Mouse (Mus musculus) layer of hippocampus, adult 18-20 months (tissue): ENCODE results near the gene Slc35f6. TPM values are rescaled to one million over a fixed set of nuclear protein-coding genes. Genes with fewer than 3 reads are reported as not detected.
"Not testable (repeated sequence)": the region's sequence is repeated elsewhere in the genome, so short reads cannot be mapped to it uniquely, and the experiment has no call there.

Source experiments
- DNase-seq, 2 experiments: peaks; one replicate each; pipeline ENCODE4 v3.0.0; 2022; ENCODE audit warnings: low spot score in 2 of 2
- microRNA-seq, 2 experiments: library from miRNA; unstranded; fragments of <30 nt; microRNA quantifications; one replicate each; pipeline ENCODE4 v1.2.0; 2021
- total RNA-seq, 2 experiments: library from RNA; stranded (reverse); gene quantifications; 2 replicates each; pipeline ENCODE4 v1.2.3; 2021

Slc35f6 gene
- total RNA-seq, 2 experiments from 2014 or later = 36.2 to 40.6 TPM

DNA sequence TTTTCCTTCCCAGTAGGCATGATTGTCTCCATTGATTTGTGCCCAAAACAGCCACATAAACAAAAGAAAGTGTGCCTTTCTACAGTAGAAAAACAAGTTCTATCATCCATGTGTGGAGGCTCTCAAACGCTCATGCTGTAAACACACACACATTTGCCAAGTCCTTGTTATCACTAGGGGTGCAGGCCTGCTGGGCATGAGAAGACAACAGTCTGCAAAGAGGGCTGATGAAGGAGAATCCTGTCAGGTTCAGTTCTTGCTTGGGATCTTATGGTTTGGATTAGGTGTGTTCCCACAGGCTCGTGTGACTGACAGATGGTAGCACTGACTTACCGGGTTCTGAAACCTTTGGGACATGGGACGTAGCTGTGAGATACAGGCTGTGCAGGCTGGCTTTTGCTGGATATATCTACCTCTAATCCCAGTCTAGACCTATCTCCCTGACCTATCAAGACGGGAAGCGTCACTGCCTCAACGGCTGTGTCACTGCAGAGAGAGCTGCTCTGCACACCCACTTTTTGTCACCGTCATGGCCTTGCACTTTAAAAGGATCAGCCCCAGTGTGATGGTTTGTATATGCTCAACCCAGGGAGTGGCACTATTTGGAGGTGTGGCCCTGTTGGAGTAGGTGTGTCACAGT, 52.7 kb downstream of the Slc35f6 start:
- no peak for DNase-seq

DNA sequence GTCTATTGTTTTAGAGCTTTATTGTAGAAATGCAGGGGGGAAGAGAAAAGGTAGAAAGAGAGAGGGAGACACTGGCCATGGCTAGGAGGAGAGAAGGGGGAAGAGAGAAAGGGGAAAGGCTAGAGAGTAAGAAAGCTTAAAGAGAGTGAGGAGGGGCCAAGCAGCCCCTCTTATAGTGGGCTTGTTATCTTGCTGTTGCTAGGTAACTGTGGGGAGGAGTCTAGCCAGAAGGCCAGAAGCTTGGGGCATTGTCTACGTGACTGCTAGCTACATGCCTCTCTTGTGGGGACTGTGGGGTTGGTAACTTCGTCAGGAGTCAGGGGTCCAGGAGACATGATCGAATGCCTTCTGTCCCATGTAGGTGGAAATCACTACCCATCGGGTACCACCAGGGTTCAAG, 53.6 kb downstream of the Slc35f6 start:
- DNase-seq = not testable (repeated sequence)

- no peak for DNase-seq
Measured at GRCm38 (mm10) chr5:30701866-30702265, 54.1 kb downstream of the Slc35f6 start.

Small RNAs within 50 kb of the gene (microRNA-seq; reads per million reads assigned to microRNA genes)
- gene Mir5625 = 0 to 0.25 reads per million in 2 experiments

Other genes with a start within 250 kb of the Slc35f6 start
- gene Otof, start 186.0 kb upstream of the Slc35f6 start, total RNA-seq = 1 to 10 TPM; 2.9 to 4.4 TPM
- gene 1700001C02Rik, start 181.9 kb upstream of the Slc35f6 start, total RNA-seq = not detected
- gene Cib4, start 102.1 kb upstream of the Slc35f6 start, total RNA-seq = not detected
- 10 to 100 TPM; 11.2 to 12.9 TPM for gene Kcnk3, start 59.8 kb upstream of the Slc35f6 start, total RNA-seq
- gene Cenpa, start 18.8 kb downstream of the Slc35f6 start, total RNA-seq = 1 to 10 TPM; 3.5 to 4.6 TPM
- 10 to 100 TPM; 22.8 to 27.1 TPM for gene Dpysl5, start 63.6 kb downstream of the Slc35f6 start, total RNA-seq
- 100 to 1,000 TPM; 216 to 227 TPM for gene Mapre3, start 166.7 kb downstream of the Slc35f6 start, total RNA-seq
- gene Tmem214, start 220.1 kb downstream of the Slc35f6 start, total RNA-seq = 10 to 100 TPM; 63.6 to 63.7 TPM
- 10 to 100 TPM; 11.5 to 13.3 TPM for gene Agbl5, start 240.8 kb downstream of the Slc35f6 start, total RNA-seq